Mouse (Mus musculus) CD4-positive, CD25-positive, alpha-beta regulatory T cell, adult 2 months (primary cell): ENCODE measurements around the gene Rad51d.
"Not testable (repeated sequence)": the region's sequence is repeated elsewhere in the genome, so short reads cannot be mapped to it uniquely, and the experiment has no call there.

ENCODE experiments used
- DNase-seq: peaks from one replicate; pipeline ENCODE4 v3.0.0-alpha.2; 2012; ENCODE audit warnings: low read depth, low spot score

Gene Rad51d

GRCm38 (mm10) chr11:82856032-82856431, 34.4 kb downstream of the Rad51d start:
- no peak for DNase-seq

- DNase-seq = no peak
Measured at GRCm38 (mm10) chr11:82855327-82855973, 35.0 kb downstream of the Rad51d start.

GRCm38 (mm10) chr11:82854111-82854510, 36.3 kb downstream of the Rad51d start:
- DNase-seq = no peak

GRCm38 (mm10) chr11:82852958-82853357, 37.5 kb downstream of the Rad51d start:
- DNase-seq = no peak

- DNase-seq = no peak
Measured at GRCm38 (mm10) chr11:82852540-82852939, 37.9 kb downstream of the Rad51d start.

GRCm38 (mm10) chr11:82852115-82852514, 38.3 kb downstream of the Rad51d start:
- no peak for DNase-seq

- no peak for DNase-seq
Measured at GRCm38 (mm10) chr11:82850259-82850658, 40.2 kb downstream of the Rad51d start.

GRCm38 (mm10) chr11:82847571-82848000, 42.8 kb downstream of the Rad51d start:
- DNase-seq = no peak

- no peak for DNase-seq
Measured at GRCm38 (mm10) chr11:82846938-82847337, 43.5 kb downstream of the Rad51d start.

- no peak for DNase-seq
Measured at GRCm38 (mm10) chr11:82846079-82846436, 44.4 kb downstream of the Rad51d start.

- DNase-seq = no peak
Measured at GRCm38 (mm10) chr11:82845415-82846078, 44.9 kb downstream of the Rad51d start.

GRCm38 (mm10) chr11:82844771-82845414, 45.5 kb downstream of the Rad51d start:
- DNase-seq = no peak

GRCm38 (mm10) chr11:82838511-82838910, 51.9 kb downstream of the Rad51d start:
- no peak for DNase-seq

GRCm38 (mm10) chr11:82837848-82838247, 52.6 kb downstream of the Rad51d start:
- DNase-seq = no peak

GRCm38 (mm10) chr11:82837192-82837591, 53.2 kb downstream of the Rad51d start:
- no peak for DNase-seq

GRCm38 (mm10) chr11:82835616-82836432, 54.6 kb downstream of the Rad51d start:
- no peak for DNase-seq

GRCm38 (mm10) chr11:82834359-82834758, 56.1 kb downstream of the Rad51d start:
- DNase-seq = not testable (repeated sequence)

GRCm38 (mm10) chr11:82833929-82834328, 56.5 kb downstream of the Rad51d start:
- DNase-seq = no peak

- not testable (repeated sequence) for DNase-seq
Measured at GRCm38 (mm10) chr11:82832402-82832801, 58.0 kb downstream of the Rad51d start.

GRCm38 (mm10) chr11:82831008-82831893, 59.2 kb downstream of the Rad51d start:
- no peak for DNase-seq

- no peak for DNase-seq
Measured at GRCm38 (mm10) chr11:82826818-82827217, 63.6 kb downstream of the Rad51d start.
